Mouse (Mus musculus): ENCODE measurements at regions not wholly inside any gene's neighbourhood (a gene's known extent, or its start where the extent isn't known, plus 50 kb on each side); places are given as distances from the start of the nearest gene placed in this dataset.
"Not testable (repeated sequence)": the region's sequence is repeated elsewhere in the genome, so short reads cannot be mapped to it uniquely, and the experiment has no call there.

- Histone ChIP-seq H3K36me3 (ENCODE audit: control insufficient read depth, insufficient read depth, low read length) (no peaks in the 10 kb centered on the region), H3K27ac (ENCODE audit: control insufficient read depth, insufficient read depth, low read depth, low read length) (no peak overlapping the region), H3K4me3 (ENCODE audit: control insufficient read depth, low read depth, low read length) (no peak overlapping the region), H3K27me3 (ENCODE audit: control insufficient read depth, insufficient read depth, low read length) (no peaks in the 10 kb centered on the region), H3K4me1 (ENCODE audit: control insufficient read depth, insufficient read depth, low read length) (no peaks in the 10 kb centered on the region)
- TF ChIP-seq POLR2A (IDR thresholded peaks at IDR 0.05; ENCODE audit: control insufficient read depth, low read depth, low read length) (no peak), CTCF (IDR thresholded peaks at IDR 0.05; ENCODE audit: control insufficient read depth, insufficient read depth, insufficient replicate concordance, low read depth, low read length) (no peak)
These were observed 466.5 kb upstream of the Cdh5 start for GRCm38 (mm10) chr8:103634951-103635350.

DNA sequence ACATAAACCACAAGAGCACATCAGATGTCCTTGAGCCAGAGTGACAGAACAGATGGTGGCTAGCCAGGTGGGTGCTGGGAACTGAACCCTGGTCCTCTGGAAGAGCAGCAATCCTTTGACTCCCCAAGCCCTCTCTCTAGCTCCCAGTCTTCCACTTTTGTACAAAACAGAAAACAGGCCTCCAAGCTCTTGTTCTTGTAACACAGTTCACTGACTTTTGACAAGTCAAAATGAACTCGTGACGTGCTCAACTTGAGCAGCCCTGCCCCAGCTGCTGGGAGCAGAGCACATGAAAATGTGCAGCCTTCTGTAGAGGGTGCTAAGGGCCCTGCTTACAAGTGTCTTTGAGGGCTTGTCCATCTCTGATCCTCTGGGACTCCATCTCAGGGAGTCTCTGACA, 457.8 kb upstream of the Cdh5 start:
- Histone ChIP-seq H3K27me3 (ENCODE audit: control insufficient read depth, insufficient read depth, low read length) (no peaks in the 10 kb centered on the region), H3K36me3 (ENCODE audit: control insufficient read depth, insufficient read depth, low read length) (no peaks in the 10 kb centered on the region), H3K4me3 (ENCODE audit: control insufficient read depth, low read depth, low read length) (no peak overlapping the region), H3K27ac (ENCODE audit: control insufficient read depth, insufficient read depth, low read depth, low read length) (no peak overlapping the region), H3K4me1 (ENCODE audit: control insufficient read depth, insufficient read depth, low read length) (no peaks in the 10 kb centered on the region)
- no peak for TF ChIP-seq POLR2A (IDR thresholded peaks at IDR 0.05; ENCODE audit: control insufficient read depth, low read depth, low read length)
- TF ChIP-seq CTCF (IDR thresholded peaks at IDR 0.05; ENCODE audit: control insufficient read depth, insufficient read depth, insufficient replicate concordance, low read depth, low read length) = no peak

- TF ChIP-seq CTCF (IDR thresholded peaks at IDR 0.05; ENCODE audit: control insufficient read depth, insufficient read depth, insufficient replicate concordance, low read depth, low read length) (no peak), POLR2A (IDR thresholded peaks at IDR 0.05; ENCODE audit: control insufficient read depth, low read depth, low read length) (no peak)
- Histone ChIP-seq H3K27ac (ENCODE audit: control insufficient read depth, insufficient read depth, low read depth, low read length) (no peak overlapping the region), H3K4me3 (ENCODE audit: control insufficient read depth, low read depth, low read length) (no peak overlapping the region), H3K36me3 (ENCODE audit: control insufficient read depth, insufficient read depth, low read length) (no peaks in the 10 kb centered on the region), H3K4me1 (ENCODE audit: control insufficient read depth, insufficient read depth, low read length) (no peaks in the 10 kb centered on the region), H3K27me3 (ENCODE audit: control insufficient read depth, insufficient read depth, low read length) (no peaks in the 10 kb centered on the region)
These were observed 457.3 kb upstream of the Cdh5 start for GRCm38 (mm10) chr8:103644106-103644505.

DNA sequence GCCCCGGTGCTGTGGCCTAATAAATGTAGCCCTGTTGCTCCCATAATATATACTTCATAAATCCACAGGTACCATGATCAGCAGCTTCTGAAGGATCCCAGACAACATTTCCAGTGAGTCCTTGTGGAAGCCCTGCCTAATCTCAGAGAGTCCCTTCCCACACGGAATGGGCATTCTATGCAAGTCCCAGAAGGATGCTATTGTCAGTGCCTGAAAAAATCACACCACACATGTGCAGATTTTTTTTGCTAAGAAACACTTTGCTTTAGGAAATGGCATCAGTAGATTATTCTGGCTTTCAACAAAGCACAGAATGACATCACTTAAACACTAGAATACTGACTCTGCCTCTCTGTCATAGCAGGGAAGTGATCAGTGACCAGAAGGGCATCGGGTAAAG, 456.6 kb upstream of the Cdh5 start:
- Histone ChIP-seq H3K27me3 (ENCODE audit: control insufficient read depth, insufficient read depth, low read length) (no peaks in the 10 kb centered on the region), H3K36me3 (ENCODE audit: control insufficient read depth, insufficient read depth, low read length) (no peaks in the 10 kb centered on the region), H3K4me1 (ENCODE audit: control insufficient read depth, insufficient read depth, low read length) (no peaks in the 10 kb centered on the region), H3K4me3 (ENCODE audit: control insufficient read depth, low read depth, low read length) (no peak overlapping the region), H3K27ac (ENCODE audit: control insufficient read depth, insufficient read depth, low read depth, low read length) (no peak overlapping the region)
- TF ChIP-seq CTCF (IDR thresholded peaks at IDR 0.05; ENCODE audit: control insufficient read depth, insufficient read depth, insufficient replicate concordance, low read depth, low read length) (no peak), POLR2A (IDR thresholded peaks at IDR 0.05; ENCODE audit: control insufficient read depth, low read depth, low read length) (no peak)

- H3K27ac ChIP-seq (ENCODE audit: control insufficient read depth, insufficient read depth, low read depth, low read length) = no peak overlapping the region
These were observed 436.6 kb upstream of the Cdh5 start for GRCm38 (mm10) chr8:103664796-103665195.

GRCm38 (mm10) chr8:103686233-103686632, 415.2 kb upstream of the Cdh5 start:
- not testable (repeated sequence) for H3K36me3 ChIP-seq (ENCODE audit: control insufficient read depth, insufficient read depth, low read length); H3K27ac ChIP-seq (ENCODE audit: control insufficient read depth, insufficient read depth, low read depth, low read length); H3K27me3 ChIP-seq (ENCODE audit: control insufficient read depth, insufficient read depth, low read length); H3K4me1 ChIP-seq (ENCODE audit: control insufficient read depth, insufficient read depth, low read length); H3K4me3 ChIP-seq (ENCODE audit: control insufficient read depth, low read depth, low read length)

More at GRCm38 (mm10) chr8:103664796-103665195, 436.6 kb upstream of the Cdh5 start:
- Histone ChIP-seq H3K36me3 (ENCODE audit: control insufficient read depth, insufficient read depth, low read length) (no peaks in the 10 kb centered on the region), H3K4me1 (ENCODE audit: control insufficient read depth, insufficient read depth, low read length) (no peaks in the 10 kb centered on the region; the same call in 1 of the 2 replicates), H3K4me3 (ENCODE audit: control insufficient read depth, low read depth, low read length) (no peak overlapping the region), H3K27me3 (ENCODE audit: control insufficient read depth, insufficient read depth, low read length) (no peaks in the 10 kb centered on the region)
- no peak for TF ChIP-seq POLR2A (IDR thresholded peaks at IDR 0.05; ENCODE audit: control insufficient read depth, low read depth, low read length)
- TF ChIP-seq CTCF (IDR thresholded peaks at IDR 0.05; ENCODE audit: control insufficient read depth, insufficient read depth, insufficient replicate concordance, low read depth, low read length) = no peak

DNA sequence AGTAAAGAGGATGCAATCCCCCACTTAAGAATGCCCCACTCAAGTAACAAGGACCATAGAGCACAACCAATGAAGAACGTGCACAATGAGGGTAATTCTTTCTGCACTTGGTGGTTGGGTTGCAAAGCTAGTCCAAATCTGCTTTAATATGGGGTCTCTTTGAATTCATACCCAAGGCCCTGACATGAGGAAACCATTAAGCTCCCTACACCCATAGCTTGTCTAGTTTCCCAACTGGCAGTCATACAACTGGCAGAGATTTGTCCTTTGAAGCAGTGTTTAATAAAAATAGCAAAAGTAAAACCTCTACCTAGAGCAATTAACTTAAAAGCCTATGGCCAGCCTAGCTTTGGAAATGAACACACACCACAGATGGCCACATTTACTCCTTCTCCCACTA, 411.0 kb upstream of the Cdh5 start:
- Histone ChIP-seq H3K4me3 (ENCODE audit: control insufficient read depth, low read depth, low read length) (no peak overlapping the region), H3K27me3 (ENCODE audit: control insufficient read depth, insufficient read depth, low read length) (no peaks in the 10 kb centered on the region), H3K27ac (ENCODE audit: control insufficient read depth, insufficient read depth, low read depth, low read length) (no peak overlapping the region), H3K4me1 (ENCODE audit: control insufficient read depth, insufficient read depth, low read length) (no peaks in the 10 kb centered on the region), H3K36me3 (ENCODE audit: control insufficient read depth, insufficient read depth, low read length) (no peaks in the 10 kb centered on the region)
- TF ChIP-seq POLR2A (IDR thresholded peaks at IDR 0.05; ENCODE audit: control insufficient read depth, low read depth, low read length) = no peak
- no peak for TF ChIP-seq CTCF (IDR thresholded peaks at IDR 0.05; ENCODE audit: control insufficient read depth, insufficient read depth, insufficient replicate concordance, low read depth, low read length)

GRCm38 (mm10) chr8:103693531-103693930, 407.9 kb upstream of the Cdh5 start:
- Histone ChIP-seq H3K4me3 (ENCODE audit: control insufficient read depth, low read depth, low read length) (no peak overlapping the region), H3K4me1 (ENCODE audit: control insufficient read depth, insufficient read depth, low read length) (no peaks in the 10 kb centered on the region), H3K27ac (ENCODE audit: control insufficient read depth, insufficient read depth, low read depth, low read length) (no peak overlapping the region), H3K36me3 (ENCODE audit: control insufficient read depth, insufficient read depth, low read length) (no peaks in the 10 kb centered on the region), H3K27me3 (ENCODE audit: control insufficient read depth, insufficient read depth, low read length) (no peaks in the 10 kb centered on the region)
- no peak for TF ChIP-seq POLR2A (IDR thresholded peaks at IDR 0.05; ENCODE audit: control insufficient read depth, low read depth, low read length)
- TF ChIP-seq CTCF (IDR thresholded peaks at IDR 0.05; ENCODE audit: control insufficient read depth, insufficient read depth, insufficient replicate concordance, low read depth, low read length) = no peak

Measured in testis, adult 2 months (tissue).